Mouse (Mus musculus): ENCODE results near the gene Mtx3. TPM values are rescaled to one million over a fixed set of nuclear protein-coding genes. Genes with fewer than 3 reads are reported as not detected.
"Not testable (repeated sequence)": the region's sequence is repeated elsewhere in the genome, so short reads cannot be mapped to it uniquely, and the experiment has no call there.

The Mtx3 gene
- 3.7 and 4.3 TPM in 2 replicates for polyA plus RNA-seq (2015; fragmentation: Nextera tagmentation; extraction: Ambion mirVana)

DNA sequence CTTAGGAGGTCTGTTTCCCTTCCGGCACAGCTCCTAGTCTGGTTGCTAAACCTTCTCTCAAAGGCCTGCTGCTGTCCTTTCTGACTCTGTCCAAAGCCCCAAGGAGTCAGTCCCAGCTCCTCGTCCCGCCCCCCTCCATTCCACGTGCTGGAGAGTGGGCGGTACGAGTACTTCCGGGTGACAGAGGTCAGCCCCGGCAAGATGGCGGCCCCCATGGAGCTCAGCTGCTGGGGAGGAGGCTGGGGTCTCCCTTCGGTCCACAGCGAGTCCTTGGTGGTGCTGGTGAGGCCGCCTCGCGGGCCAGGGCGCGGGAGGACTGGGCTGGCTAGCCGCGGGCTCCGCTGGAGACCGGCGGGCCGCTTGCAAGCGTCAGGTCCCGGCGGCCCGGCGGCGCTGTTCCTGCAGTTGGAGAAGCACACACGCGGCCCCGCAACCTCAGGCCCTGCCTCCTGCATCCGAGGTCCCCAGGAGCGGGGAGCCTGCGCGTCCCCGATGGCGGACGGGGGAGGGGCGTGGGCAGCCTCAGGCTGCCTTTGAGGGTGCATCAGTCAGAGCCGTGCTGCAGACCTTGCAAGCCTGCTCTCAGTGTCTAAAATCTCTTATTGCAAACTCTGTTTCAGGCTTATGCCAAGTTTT, at the start of gene Mtx3:
Gene Mtx3, plus strand, starts transcription at position 175 of the 636 bp plus-strand sequence.
- ATAC-seq = peak; percentile 100
- H3K9ac ChIP-seq (ENCODE audit: low read depth, low read length) = peak within 1 kb of the TSS; percentile 95

DNA sequence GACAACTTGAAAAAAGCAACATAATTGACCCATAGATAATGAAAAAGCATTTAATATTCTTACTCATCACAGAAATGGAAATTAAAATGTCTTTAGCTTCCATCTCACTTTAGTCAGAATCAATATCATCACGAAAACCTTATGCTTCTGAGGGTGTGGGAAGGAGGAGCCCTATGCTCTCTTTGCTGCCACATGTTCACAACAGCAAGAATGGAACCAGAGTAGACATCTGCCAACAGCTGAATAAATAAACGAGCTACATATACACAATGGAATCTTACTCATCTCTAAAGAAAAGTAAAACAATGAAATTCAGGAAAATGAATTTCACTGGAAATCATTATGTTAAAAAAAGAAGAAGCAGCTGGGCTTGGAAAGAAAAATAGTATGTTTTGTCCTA, 45.7 kb upstream of the Mtx3 start:
- Histone ChIP-seq H3K9me3 (replicated peaks; ENCODE audit: control insufficient read depth, low read length, poor library complexity, severe bottlenecking) (no peaks in the 10 kb centered on the region), H3K27me3 (ENCODE audit: control insufficient read depth, insufficient read depth, low read depth, low read length) (peaks cover 6% of the 10 kb centered on the region; the same call in 1 of the 2 replicates), H3K36me3 (ENCODE audit: control insufficient read depth, insufficient read depth, low read length) (no peaks in the 10 kb centered on the region), H3K4me2 (ENCODE audit: low read length) (no peak overlapping the region), H3K4me1 (ENCODE audit: control insufficient read depth, insufficient read depth, low read length) (peaks cover 9% of the 10 kb centered on the region), H3K9ac (ENCODE audit: low read depth, low read length) (no peak overlapping the region), H3K4me3 (ENCODE audit: low read depth, low read length) (no peak overlapping the region), H3K27ac (ENCODE audit: low read length) (no peak overlapping the region)
- no peak for ATAC-seq
- 78% methylated on average over 2 of the region's 2 CpGs for whole genome bisulfite sequencing

More for the DNA sequence above, at the start of gene Mtx3:
- Histone ChIP-seq H3K27ac (ENCODE audit: low read length) (peak within 1 kb of the TSS; percentile 85), H3K27me3 (ENCODE audit: control insufficient read depth, insufficient read depth, low read depth, low read length) (no peaks in the 10 kb centered on the region), H3K4me3 (ENCODE audit: low read depth, low read length) (peak within 1 kb of the TSS; percentile 95), H3K4me1 (ENCODE audit: control insufficient read depth, insufficient read depth, low read length) (peaks cover 7% of the 10 kb centered on the region), H3K9me3 (replicated peaks; ENCODE audit: control insufficient read depth, low read length, poor library complexity, severe bottlenecking) (no peaks in the 10 kb centered on the region), H3K36me3 (ENCODE audit: control insufficient read depth, insufficient read depth, low read length) (peaks cover 9% of the 10 kb centered on the region), H3K4me2 (ENCODE audit: low read length) (peak within 1 kb of the TSS; percentile 81)
- 2% methylated on average over 40 of the region's 40 CpGs for WGBS

DNA sequence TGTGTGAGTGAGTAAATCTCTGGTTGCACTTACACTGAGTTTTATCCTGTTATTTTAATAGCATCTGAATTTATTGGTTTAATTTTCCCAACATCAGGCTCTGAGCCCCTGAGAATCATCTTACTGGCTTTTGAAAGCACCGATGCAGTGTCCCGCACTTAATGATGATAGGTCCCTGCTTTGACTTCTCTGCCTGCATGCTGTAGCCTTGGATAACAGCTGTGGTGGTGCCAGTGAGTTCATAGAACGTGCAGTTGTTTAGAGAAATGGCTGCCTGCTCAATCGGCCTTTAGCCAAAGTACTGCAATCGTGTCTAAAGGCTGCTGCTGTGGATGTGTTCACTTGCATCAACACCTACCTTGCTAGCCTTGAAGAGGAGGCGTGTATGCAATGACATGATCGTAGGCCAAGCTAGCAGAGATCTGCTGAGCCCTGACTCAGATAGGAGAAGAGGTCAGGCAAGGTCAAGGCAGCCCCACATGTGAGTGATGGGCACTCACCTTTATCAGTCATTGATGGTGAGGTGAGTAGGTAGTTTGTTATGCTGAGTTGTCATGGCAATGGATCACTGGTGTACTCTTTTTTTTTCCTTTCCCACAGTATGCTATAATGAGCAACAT, 45.1 kb upstream of the Mtx3 start:
- no peaks in the 10 kb centered on the region for H3K9me3 ChIP-seq (replicated peaks; ENCODE audit: control insufficient read depth, low read length, poor library complexity, severe bottlenecking)
- H3K9ac ChIP-seq (ENCODE audit: low read depth, low read length) = no peak overlapping the region
- no peak for ATAC-seq
- H3K27ac ChIP-seq (ENCODE audit: low read length) = no peak overlapping the region
- no peak overlapping the region for H3K4me3 ChIP-seq (ENCODE audit: low read depth, low read length)
- H3K4me1 ChIP-seq (ENCODE audit: control insufficient read depth, insufficient read depth, low read length) = peaks cover 8% of the 10 kb centered on the region
- peaks cover 5% of the 10 kb centered on the region; the same call in 1 of the 2 replicates for H3K27me3 ChIP-seq (ENCODE audit: control insufficient read depth, insufficient read depth, low read depth, low read length)
- 85% methylated on average over 7 of the region's 7 CpGs for WGBS
- no peak overlapping the region for H3K4me2 ChIP-seq (ENCODE audit: low read length)
- no peaks in the 10 kb centered on the region for H3K36me3 ChIP-seq (ENCODE audit: control insufficient read depth, insufficient read depth, low read length)

DNA sequence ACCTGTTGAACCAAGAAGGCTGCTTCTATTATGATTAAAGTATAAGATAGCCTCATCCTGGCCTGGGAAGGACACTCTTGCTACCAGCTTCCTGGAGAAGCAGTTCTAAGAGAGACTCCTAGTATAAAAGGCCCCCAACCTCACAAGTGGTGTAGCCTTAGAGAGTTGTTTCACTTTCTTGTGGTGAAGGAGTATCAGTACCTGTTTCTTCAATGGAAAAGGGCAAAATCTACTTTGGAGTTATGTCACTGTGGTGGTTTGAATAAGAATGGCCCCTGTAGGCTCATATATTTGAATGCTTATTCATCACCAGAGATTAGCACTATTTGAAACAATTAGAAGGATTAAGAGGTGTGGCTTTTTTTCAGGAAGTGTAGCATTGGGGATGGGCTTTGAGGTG, 37.8 kb upstream of the Mtx3 start:
- no peaks in the 10 kb centered on the region for H3K36me3 ChIP-seq (ENCODE audit: control insufficient read depth, insufficient read depth, low read length)
- no peak overlapping the region for H3K27ac ChIP-seq (ENCODE audit: low read length)
- H3K4me1 ChIP-seq (ENCODE audit: control insufficient read depth, insufficient read depth, low read length) = no peaks in the 10 kb centered on the region
- no peaks in the 10 kb centered on the region for H3K27me3 ChIP-seq (ENCODE audit: control insufficient read depth, insufficient read depth, low read depth, low read length)
- H3K4me2 ChIP-seq (ENCODE audit: low read length) = no peak overlapping the region
- H3K9ac ChIP-seq (ENCODE audit: low read depth, low read length) = no peak overlapping the region
- H3K4me3 ChIP-seq (ENCODE audit: low read depth, low read length) = no peak overlapping the region
- H3K9me3 ChIP-seq (replicated peaks; ENCODE audit: control insufficient read depth, low read length, poor library complexity, severe bottlenecking) = no peaks in the 10 kb centered on the region
- no peak for ATAC-seq

DNA sequence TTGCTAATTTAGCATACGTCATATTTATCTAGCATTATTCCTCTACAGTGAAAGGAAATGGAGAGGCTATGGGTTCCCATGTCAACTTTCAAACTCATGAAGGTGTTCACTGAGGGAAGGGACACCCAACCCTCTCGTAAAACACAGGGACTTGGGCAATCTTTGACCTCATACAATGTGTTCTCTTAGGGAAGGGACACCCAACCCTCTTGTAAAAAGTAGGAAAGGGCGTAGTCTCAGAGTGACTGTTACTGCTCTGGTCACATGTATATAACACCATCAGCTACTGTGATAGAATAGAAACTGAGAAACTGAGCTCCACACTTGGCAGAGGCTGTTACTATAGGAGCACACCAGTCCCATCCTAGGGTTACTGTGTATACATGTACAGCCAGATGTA, 36.7 kb upstream of the Mtx3 start:
- H3K27ac ChIP-seq (ENCODE audit: low read length) = no peak overlapping the region
- no peaks in the 10 kb centered on the region for H3K9me3 ChIP-seq (replicated peaks; ENCODE audit: control insufficient read depth, low read length, poor library complexity, severe bottlenecking)
- no peaks in the 10 kb centered on the region for H3K4me1 ChIP-seq (ENCODE audit: control insufficient read depth, insufficient read depth, low read length)
- H3K27me3 ChIP-seq (ENCODE audit: control insufficient read depth, insufficient read depth, low read depth, low read length) = no peaks in the 10 kb centered on the region
- WGBS = 90% methylated on average over 3 of the region's 3 CpGs
- no peak overlapping the region for H3K4me2 ChIP-seq (ENCODE audit: low read length)
- H3K9ac ChIP-seq (ENCODE audit: low read depth, low read length) = no peak overlapping the region
- ATAC-seq = no peak
- H3K4me3 ChIP-seq (ENCODE audit: low read depth, low read length) = no peak overlapping the region
- H3K36me3 ChIP-seq (ENCODE audit: control insufficient read depth, insufficient read depth, low read length) = no peaks in the 10 kb centered on the region

DNA sequence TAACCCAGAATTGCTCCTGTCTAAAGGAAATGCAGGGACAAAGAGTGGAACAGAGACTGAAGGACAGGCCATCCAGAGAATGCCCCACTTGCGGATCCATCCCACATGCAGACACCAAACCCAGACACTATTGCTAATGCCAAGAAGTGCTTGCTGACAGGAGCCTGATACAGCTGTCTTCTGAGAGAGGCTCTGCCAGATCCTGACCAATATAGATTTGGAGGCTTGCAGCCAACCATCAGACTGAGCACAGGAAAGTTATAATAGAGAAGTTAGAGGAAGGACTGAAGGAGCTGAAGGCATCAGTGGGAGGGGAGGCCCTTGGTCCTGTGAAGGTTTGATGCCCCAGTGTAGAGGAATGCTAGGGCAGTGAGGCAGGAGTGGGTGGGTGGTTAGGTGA, 34.0 kb upstream of the Mtx3 start:
- H3K4me2 ChIP-seq (ENCODE audit: low read length); H3K9me3 ChIP-seq (replicated peaks; ENCODE audit: control insufficient read depth, low read length, poor library complexity, severe bottlenecking); H3K9ac ChIP-seq (ENCODE audit: low read depth, low read length); ATAC-seq; H3K4me1 ChIP-seq (ENCODE audit: control insufficient read depth, insufficient read depth, low read length); H3K36me3 ChIP-seq (ENCODE audit: control insufficient read depth, insufficient read depth, low read length); H3K27me3 ChIP-seq (ENCODE audit: control insufficient read depth, insufficient read depth, low read depth, low read length); H3K4me3 ChIP-seq (ENCODE audit: low read depth, low read length); H3K27ac ChIP-seq (ENCODE audit: low read length): not testable (repeated sequence)
- WGBS = 81% methylated on average over 1 of the region's 1 CpGs

DNA sequence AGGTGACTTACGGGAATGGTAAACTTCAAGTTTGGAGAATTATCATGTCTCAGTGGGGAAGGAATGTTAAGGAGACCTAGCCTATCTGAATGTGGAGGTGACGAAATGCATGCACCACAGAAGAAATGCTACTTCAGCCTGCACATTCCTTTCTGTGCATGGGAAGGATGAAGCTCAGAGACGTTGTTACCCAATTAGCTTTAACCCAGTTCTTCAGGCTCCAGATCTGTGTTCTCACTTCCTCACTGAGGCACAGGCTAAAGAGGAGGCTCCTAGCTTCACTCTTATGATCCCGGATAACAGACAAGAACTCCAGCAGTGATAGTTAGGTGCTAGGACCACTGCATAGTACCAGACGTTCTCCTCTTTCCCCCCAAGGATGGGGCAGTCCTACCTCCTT, 28.2 kb upstream of the Mtx3 start:
- Histone ChIP-seq H3K27me3 (ENCODE audit: control insufficient read depth, insufficient read depth, low read depth, low read length) (no peaks in the 10 kb centered on the region), H3K27ac (ENCODE audit: low read length) (no peak overlapping the region), H3K4me2 (ENCODE audit: low read length) (no peak overlapping the region), H3K4me1 (ENCODE audit: control insufficient read depth, insufficient read depth, low read length) (no peaks in the 10 kb centered on the region), H3K4me3 (ENCODE audit: low read depth, low read length) (no peak overlapping the region), H3K9ac (ENCODE audit: low read depth, low read length) (no peak overlapping the region), H3K36me3 (ENCODE audit: control insufficient read depth, insufficient read depth, low read length) (no peaks in the 10 kb centered on the region), H3K9me3 (replicated peaks; ENCODE audit: control insufficient read depth, low read length, poor library complexity, severe bottlenecking) (no peaks in the 10 kb centered on the region)
- ATAC-seq = no peak
- 87% methylated on average over 5 of the region's 5 CpGs for WGBS

DNA sequence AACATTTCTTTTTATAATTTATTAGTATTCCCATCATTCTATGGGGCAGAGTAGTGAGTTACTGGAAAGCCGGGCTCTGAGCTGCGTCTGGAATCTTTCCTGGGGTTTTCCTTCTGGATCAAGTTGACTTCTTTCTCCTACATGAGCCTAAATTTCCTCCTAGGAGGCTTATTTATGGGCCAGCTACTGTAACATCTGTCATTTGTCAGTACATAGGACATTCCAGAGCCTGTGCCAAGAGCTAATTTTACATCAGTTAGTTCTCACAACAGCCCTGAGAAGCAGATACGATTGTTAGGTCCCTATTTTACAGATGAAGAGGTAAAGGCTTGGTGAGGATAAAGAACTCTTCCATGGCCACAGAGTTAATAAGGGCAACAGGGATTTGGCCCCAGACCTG, 27.2 kb upstream of the Mtx3 start:
- WGBS = 84% methylated on average over 3 of the region's 3 CpGs
- Histone ChIP-seq H3K36me3 (ENCODE audit: control insufficient read depth, insufficient read depth, low read length) (no peaks in the 10 kb centered on the region), H3K4me1 (ENCODE audit: control insufficient read depth, insufficient read depth, low read length) (no peaks in the 10 kb centered on the region), H3K9ac (ENCODE audit: low read depth, low read length) (no peak overlapping the region), H3K27ac (ENCODE audit: low read length) (no peak overlapping the region), H3K4me2 (ENCODE audit: low read length) (no peak overlapping the region), H3K27me3 (ENCODE audit: control insufficient read depth, insufficient read depth, low read depth, low read length) (no peaks in the 10 kb centered on the region), H3K4me3 (ENCODE audit: low read depth, low read length) (no peak overlapping the region), H3K9me3 (replicated peaks; ENCODE audit: control insufficient read depth, low read length, poor library complexity, severe bottlenecking) (no peaks in the 10 kb centered on the region)
- ATAC-seq = no peak

DNA sequence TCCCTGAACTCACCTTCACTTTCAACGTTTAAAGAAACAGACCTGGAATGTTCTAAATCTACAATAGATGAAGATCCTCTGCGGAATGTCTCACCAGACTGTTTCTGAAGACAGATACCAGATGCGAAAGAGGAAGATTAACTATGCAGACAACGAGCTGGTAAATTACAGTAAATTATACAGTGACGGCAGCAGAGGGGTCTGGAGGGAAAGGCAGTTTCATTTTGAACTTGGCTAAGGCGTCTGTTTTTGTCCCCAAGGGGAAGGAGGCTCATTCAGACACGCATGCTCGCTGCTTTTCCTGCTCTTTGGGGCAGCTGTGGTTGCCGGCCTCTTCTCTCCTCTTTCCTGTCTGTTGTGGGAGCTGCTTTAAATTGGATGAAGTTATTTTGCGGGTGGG, 15.7 kb upstream of the Mtx3 start:
- Histone ChIP-seq H3K27me3 (ENCODE audit: control insufficient read depth, insufficient read depth, low read depth, low read length) (no peaks in the 10 kb centered on the region), H3K9me3 (replicated peaks; ENCODE audit: control insufficient read depth, low read length, poor library complexity, severe bottlenecking) (no peaks in the 10 kb centered on the region), H3K4me2 (ENCODE audit: low read length) (0 out of 2 replicates have a peak overlapping the region, but pooled peaks have one; percentile 12), H3K27ac (ENCODE audit: low read length) (no peak overlapping the region), H3K9ac (ENCODE audit: low read depth, low read length) (no peak overlapping the region), H3K4me1 (ENCODE audit: control insufficient read depth, insufficient read depth, low read length) (no peaks in the 10 kb centered on the region), H3K36me3 (ENCODE audit: control insufficient read depth, insufficient read depth, low read length) (no peaks in the 10 kb centered on the region), H3K4me3 (ENCODE audit: low read depth, low read length) (no peak overlapping the region)
- ATAC-seq = no peak
- 71% methylated on average over 10 of the region's 10 CpGs for WGBS
